Mouse (Mus musculus): ENCODE data around the gene Cbarp.

Cbarp gene

DNA sequence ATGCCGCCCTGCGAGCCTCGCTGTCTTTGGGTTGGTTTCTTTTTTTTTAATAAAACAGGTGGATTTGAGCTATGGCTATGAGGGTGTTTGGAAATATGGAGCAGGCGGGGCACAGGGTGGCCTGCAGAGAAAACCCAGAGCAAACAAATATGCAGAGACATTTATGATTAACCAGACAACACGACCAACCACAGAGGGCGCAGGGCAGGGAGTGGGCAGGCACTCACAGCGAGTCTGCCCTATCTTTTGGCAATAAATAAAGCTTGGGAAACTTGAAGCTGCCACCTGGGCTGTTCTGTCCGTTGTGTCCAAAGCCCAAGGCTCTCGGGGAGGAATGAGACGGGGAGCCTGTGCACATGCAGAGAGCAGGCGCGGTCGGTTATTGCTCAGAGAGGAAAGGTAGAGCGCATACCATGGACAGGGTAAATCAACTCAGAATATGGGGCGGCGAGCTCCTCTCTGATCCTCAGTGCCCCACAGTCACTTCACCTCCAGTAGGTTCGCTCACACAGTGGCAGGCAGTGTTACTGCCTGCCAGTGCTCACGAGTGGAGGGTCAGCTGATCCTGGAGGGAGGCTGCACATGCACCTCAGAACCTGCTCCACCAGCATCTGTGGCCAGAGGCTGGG, 10.1 kb downstream of the Cbarp start:
- in situ Hi-C loops (cut with MseI, MboI): no loop called here

DNA sequence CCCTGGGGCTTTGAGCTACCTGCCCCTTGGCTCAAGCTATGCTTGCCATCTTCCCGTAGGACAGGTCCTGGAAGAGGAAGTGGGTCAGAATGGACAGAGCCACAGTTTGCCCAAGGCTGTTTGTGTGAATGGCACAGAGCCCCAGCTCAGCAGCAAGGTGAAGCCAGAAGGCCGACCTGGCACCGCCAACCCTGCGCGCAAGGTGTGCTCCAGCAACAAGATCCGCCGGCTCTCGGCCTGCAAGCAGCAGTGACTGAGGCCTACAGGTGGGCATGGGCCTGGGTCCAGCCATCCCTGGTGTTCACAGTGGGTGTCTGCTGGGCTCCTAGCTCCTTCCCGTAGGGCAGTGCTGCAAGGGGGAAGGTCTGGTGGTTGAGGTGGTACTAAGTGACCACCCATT, 10.8 kb downstream of the Cbarp start:
- in situ Hi-C loops (cut with MseI, MboI): no loop called here

DNA sequence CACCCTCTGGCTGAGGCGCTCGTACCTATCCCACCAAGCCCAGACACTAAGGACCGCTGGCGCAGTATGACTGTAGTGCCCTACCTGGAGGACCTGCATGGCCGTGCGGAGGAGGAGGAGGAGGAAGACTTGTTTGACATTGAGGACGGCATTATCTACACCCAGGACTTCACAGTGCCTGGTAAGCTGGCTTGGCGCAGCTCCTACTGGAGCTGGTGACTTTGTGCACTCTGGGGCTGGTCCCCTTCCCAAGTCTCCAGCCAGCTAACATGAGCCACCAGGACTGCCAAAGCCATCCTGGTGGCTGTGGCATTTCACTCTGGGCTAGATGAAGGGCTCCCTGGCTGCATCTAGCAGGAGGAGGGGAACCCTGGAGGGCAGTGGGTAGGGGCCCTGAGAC, 12.7 kb downstream of the Cbarp start:
- in situ Hi-C loops (cut with MseI, MboI): no loop called here

DNA sequence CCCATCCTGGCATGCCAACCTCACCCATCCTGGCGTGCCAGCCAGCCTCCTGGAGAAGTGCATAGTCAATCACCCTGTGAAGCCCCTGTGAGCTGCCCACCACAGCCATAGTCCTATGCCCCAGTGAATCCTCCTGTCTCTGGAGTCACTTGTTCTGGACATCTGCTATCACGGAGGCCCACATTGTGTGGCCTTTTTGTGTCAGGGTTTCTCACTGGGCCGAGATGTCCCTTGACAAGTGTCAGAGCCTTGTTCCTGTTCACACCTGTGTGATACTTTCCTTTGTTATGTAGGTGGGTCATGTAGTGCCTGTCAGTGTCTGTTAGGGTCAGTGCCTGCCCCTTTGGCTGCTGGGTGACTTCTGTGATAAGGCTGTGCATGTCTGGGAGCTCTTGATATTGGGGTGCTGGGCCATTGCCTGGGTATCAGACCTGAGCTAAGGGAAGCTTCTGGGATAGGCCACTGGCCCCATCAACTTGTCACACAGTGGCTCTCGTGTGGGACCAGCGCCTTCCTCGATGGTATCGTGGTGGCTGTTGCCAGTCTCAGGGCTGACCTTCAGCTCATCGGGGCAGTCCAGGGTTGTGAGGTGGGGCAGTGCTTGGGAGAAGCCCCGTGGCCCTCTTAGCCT, 16.6 kb downstream of the Cbarp start:
- in situ Hi-C loops (cut with MseI, MboI): no loop called here

- in situ Hi-C loops (cut with MseI, MboI): no loop called here
These were observed 19.0 kb downstream of the Cbarp start for GRCm38 (mm10) chr10:80121639-80122038.

- in situ Hi-C loops (cut with MseI, MboI): no loop called here
These were observed 20.5 kb downstream of the Cbarp start for GRCm38 (mm10) chr10:80120146-80120545.

DNA sequence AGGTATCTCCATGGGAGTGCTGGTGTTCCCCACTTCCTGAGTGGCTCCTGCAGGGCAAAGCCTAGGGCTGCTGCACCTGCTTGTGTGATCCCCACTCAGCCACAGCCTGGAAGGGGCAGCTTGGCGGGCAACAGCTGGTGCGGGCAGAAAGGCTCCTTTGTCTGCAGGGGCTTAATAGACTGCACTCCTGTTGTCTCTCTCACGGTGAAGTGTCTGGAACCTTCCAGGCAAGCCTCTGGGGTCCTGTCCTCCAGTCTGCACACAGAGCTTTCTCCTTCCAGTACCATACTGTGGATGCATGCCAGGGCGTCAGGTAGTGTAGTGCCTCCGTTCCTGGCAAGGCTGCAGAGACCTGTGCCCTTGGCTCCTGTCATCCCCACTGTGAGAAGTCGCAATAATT, 22.1 kb downstream of the Cbarp start:
- in situ Hi-C loops (cut with MseI, MboI): no loop called here

GRCm38 (mm10) chr10:80117736-80118135, 22.9 kb downstream of the Cbarp start:
- in situ Hi-C loops (cut with MseI, MboI): no loop called here

DNA sequence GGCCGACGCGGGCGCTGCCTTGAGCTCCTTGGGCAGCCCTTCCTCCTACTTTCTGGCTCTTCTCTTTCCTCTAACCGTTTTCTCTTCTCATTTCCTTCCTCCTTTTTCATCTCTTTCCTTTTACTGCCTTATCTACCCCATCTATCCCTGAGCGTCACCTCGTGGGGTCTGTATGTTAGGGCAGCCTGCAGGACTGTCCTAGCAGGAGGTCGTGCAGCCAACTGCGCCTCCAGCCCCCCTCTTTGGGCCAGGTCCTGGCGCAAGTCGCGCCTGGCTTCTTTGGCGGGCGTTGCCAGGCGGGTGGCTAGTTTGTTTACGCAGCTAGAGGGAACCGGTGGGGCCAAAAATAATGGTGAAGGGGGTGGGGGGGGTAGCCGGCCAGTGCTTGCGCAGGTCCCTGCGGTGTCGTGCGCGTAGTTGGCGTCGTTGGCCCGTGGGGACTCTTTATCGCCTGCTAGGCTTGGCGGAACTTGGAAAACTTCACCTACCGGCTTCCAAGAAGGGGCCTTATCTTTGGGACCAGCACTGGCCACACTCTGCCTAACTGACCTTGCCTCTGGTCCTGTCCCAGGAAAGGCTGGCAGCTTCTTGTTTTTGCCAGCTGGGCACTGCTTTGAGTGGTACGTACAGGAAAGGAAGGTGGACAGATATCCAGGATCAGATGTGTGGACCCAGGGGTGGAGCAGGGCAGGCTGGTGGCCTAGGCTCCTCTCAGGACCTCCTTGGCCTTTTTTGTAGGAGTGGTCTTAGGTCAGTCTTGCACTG, 23.5 kb downstream of the Cbarp start:
- in situ Hi-C loops (cut with MseI, MboI): no loop called here

- in situ Hi-C loops (cut with MseI, MboI): no loop called here
These were observed 24.1 kb downstream of the Cbarp start for GRCm38 (mm10) chr10:80116563-80116926.

DNA sequence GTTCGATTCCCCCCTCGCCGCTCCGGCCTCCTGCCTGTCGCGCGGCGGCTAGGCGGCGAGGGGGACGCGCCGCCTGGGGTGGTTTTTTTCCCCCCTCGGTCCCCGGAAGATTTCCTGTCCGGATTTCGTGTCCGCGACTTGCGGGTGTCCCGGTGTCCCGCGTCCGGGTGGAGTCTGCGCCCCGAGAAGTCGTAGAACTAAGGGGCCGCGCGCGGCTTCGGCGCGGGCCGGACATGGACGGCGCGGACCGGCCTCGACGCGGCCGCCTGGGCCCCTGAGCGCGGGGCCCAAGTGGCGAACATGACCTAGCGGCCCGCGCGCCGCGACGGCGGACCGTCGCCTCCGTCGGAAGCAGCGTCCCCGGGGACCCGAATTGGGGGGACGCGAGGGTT, 24.7 kb downstream of the Cbarp start:
- in situ Hi-C loops (cut with MseI, MboI): no loop called here

GRCm38 (mm10) chr10:80115290-80115943, 25.2 kb downstream of the Cbarp start, which contains the start of gene Stk11:
Gene Stk11, plus strand, starts transcription at chr10:80115803.
- in situ Hi-C loops (cut with MseI, MboI): no loop called here

DNA sequence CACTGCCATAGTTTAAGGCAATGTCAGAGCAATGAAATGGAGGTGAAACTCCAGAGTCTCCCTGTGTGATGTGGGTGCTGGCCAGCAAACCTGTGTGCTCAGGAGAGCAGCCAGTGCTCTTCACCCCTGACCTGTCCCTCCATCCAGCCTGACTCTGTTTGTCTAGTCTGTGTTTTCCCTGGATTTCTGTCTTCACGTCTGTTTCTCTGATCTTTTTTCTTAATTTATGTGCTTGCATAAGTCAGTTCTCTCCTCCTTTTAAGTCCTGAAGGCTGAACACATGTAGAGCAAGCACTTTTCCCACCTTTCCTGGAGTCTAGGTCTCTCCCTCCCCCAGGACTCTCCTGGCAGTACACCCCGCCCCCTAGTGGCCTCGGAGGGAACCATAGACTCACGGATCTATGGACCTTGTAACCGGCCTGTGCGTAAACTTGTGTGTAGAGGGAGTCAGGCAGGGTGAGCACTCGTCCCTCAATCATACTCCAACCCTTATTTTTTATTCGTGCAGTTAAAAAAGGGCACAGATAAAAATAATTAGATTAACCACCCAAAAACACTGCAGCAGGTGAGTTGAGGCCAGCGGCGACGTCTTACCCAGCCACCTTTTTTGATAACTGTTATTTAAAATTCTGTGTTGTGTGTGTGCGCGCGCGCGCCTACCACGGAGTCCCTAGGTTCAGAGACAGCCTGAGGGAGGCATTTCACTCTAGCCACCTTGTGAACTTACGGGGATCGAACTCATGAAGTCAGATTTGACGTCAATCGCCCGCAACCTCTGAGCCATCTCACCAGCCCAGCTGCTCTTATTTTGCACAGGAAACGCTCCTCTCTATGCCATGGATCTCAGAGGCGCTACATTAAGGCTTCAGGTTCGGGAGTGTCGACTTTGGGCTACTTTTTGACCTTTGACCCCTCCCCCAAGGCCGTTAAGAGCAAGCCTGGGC, 26.0 kb downstream of the Cbarp start:
- in situ Hi-C loops (cut with MseI, MboI): no loop called here

DNA sequence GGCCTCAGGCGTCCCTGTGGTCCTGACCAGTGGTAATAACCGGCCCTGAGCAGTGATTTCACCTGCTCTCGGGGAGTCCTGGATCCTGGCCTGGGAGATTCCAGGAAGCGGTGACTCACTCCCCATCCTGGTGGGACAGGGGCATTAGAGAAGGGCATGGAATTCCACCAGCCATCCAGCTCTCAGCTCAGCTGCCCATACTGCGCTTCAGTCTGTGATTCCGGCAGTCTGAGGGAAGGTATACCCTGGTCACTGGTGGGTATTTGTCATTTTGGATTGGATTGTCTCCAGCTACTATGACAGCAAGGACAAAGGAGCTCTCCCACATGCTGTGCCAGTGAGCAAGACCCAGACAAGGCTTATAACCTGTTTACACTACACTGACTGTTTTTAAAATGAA, 33.0 kb downstream of the Cbarp start:
- in situ Hi-C loops (cut with MseI, MboI): no loop called here

- in situ Hi-C loops (cut with MseI, MboI): no loop called here
These were observed 34.7 kb downstream of the Cbarp start for GRCm38 (mm10) chr10:80105926-80106325.

GRCm38 (mm10) chr10:80105460-80105859, 35.2 kb downstream of the Cbarp start, which contains the start of gene Sbno2:
Gene Sbno2, minus strand, starts transcription at chr10:80105571.
- in situ Hi-C loops (cut with MseI, MboI): no loop called here

DNA sequence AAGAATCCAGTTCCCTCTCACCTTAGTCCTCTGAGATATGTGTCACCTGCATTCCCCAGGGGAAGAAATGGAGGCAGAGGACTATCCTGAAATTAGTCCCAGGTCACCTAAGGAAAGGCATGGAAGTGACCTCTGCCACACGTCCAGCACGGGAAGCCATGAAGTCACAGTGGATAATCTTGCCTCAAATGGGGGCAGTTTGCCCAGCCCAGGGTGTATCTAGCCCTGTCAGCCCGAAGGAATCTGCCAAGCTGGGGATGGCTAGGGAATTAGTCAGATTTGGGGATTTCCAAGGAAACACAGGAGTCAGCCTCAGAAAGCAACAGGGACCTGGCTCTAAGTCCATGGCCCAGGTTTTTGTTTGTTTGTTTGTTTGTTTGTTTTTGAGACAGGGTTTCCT, 36.5 kb downstream of the Cbarp start:
- in situ Hi-C loops (cut with MseI, MboI): no loop called here

DNA sequence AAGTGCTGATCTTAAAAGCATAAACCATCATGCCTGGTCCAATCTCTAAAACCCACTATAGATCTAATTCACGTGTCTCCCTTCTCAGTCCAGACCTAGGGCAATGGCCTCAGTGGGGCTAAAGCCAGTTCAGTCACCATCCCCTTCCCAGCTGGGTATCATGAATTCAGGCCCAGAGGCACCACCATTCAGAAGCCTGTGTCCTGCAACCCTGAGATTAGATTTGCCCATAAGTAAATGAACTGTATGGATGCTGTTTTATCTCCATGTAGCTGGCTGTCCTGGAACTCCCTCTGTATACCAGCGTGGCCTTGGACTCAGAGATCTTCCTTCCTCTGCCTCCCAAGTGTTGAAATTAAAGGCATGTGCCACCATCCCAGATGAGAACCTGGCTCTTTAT, 37.6 kb downstream of the Cbarp start:
- in situ Hi-C loops (cut with MseI, MboI): no loop called here

GRCm38 (mm10) chr10:80102216-80102915, 38.3 kb downstream of the Cbarp start:
- in situ Hi-C loops (cut with MseI, MboI): no loop called here

DNA sequence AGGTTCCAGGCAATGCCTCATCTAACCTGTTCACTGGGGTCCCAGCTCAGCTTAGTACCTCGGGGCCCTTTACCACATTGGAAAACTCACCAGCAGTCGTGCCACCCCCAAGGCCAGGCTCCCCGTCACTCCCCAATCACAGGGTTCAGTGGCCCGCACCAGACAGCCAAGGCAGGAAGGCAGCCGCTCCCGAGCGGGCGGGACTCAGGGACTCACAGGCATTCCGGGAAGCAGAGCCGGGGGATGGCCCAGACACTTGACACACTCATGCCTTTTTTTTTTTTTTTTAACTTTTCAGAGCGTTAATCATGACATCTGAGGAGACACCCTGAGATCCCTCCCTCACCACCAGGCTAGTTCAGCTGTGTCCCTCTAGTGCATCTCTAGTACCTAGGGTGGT, 39.7 kb downstream of the Cbarp start:
- in situ Hi-C loops (cut with MseI, MboI): no loop called here

- in situ Hi-C loops (cut with MseI, MboI): no loop called here
These were observed 42.0 kb downstream of the Cbarp start for GRCm38 (mm10) chr10:80098630-80099029.

Measured in mouse trophoblast stem cell (cell line).